Mouse (Mus musculus): ENCODE data around the gene Ugt1a1. TPM values are rescaled to one million over a fixed set of nuclear protein-coding genes. Genes with fewer than 3 reads are reported as not detected.
A peak's percentile ranks its signal among the peaks of the same experiment; 100 is the strongest.
"Not testable (repeated sequence)": the region's sequence is repeated elsewhere in the genome, so short reads cannot be mapped to it uniquely, and the experiment has no call there.

Gene Ugt1a1
- total RNA-seq, 2 experiments from 2014 or later = not detected

DNA sequence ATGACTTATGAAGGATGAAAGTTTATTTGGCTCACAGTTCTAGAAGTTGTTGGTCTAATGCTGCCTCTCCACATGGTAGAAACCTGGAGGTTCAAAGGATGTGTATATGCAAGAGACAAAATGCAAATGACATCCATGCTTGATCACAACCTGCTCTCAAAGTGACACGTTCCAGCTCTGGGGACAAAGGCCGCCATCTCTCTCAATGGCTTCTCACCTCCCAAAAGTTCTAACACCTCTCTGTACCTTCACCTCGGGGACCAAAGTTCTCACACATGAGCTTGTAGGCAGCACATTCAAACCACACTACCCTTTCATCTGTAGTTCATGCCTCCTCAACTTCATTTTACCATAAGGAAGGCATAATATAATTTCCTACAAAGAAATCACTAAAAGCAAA, 5.8 kb downstream of the Ugt1a1 start:
- DNase-seq = peak in 1 of 2 experiments; percentile 2
- intact Hi-C loops (cut with DNase I) = no loop called here

DNA sequence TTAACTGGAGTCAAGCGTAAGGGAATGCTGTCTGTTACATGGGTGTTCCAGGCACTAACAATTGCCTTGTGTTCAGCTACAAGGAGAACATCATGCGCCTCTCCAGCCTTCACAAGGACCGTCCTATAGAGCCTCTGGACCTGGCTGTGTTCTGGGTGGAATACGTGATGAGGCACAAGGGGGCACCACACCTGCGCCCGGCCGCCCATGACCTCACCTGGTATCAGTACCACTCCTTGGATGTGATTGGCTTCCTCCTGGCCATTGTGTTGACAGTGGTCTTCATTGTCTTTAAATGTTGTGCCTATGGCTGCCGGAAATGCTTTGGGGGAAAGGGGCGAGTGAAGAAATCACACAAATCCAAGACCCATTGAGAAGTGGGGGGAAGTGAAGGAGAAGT, 6.3 kb downstream of the Ugt1a1 start:
- peak in 1 of 2 experiments; percentile 2 for DNase-seq
- intact Hi-C loops (cut with DNase I) = no loop called here

DNA sequence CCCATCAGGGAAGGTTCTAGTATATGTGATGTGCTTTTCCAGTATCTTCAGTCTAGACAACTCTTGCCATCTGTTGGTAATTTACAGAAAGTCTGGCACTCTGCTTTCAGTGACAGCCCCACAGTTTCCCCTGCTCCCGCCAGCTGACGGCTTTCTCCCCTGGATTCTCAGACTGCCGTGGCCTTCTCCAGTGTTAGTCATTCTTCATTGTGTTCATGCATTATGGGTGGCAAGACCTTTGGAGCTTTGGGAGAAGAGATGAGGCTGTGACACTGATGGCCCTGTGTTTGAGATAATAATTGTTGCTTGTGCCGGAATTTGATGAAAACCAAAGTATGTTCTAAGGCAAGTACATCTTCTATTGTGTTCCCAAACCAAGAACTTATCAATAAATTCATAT, 6.8 kb downstream of the Ugt1a1 start:
- intact Hi-C loops (cut with DNase I) = no loop called here

DNA sequence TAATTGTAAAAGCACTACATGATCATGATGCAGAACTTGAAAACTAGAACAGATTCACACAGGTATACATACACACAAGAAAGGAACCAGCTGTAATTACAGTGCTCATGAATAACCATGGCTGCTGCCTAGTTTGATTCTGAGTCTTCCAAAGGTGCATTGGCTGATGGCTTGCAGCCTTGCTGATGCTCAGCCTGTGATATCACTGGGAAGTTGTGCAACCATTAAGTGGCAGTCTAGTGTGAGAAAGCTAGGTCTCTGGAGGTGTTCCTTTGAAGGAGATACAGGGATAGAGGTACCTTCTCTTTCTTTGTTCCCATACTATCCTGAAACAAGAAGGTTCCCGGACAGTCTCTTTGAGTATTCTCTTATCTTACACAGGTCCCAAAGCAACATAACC, 7.3 kb downstream of the Ugt1a1 start:
- DNase-seq = peak; percentile 5
- intact Hi-C loops (cut with DNase I) = no loop called here

More for the DNA sequence above, 6.8 kb downstream of the Ugt1a1 start:
- peak in 1 of 2 experiments; percentile 0 for DNase-seq

DNA sequence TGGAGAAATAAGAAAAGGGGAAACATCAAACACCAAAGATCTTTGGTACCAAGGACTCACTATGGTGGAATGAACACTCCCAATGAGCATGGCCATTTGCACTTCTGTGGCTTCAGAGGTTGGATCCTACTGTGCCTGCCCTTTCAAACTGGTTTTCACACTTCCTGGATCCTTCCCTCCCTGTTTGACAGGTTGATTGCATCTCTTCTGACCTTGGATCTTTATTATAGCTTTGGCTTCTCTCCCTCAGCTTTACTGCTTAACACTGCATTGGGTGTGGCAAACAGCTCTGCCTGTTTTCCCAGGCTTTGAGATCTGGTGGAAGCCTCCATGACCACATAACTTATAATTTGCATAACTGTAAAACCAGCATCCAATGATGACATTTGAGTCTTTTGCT, 8.6 kb downstream of the Ugt1a1 start:
- intact Hi-C loops (cut with DNase I) = no loop called here
- DNase-seq = peak; percentile 3 to 11

DNA sequence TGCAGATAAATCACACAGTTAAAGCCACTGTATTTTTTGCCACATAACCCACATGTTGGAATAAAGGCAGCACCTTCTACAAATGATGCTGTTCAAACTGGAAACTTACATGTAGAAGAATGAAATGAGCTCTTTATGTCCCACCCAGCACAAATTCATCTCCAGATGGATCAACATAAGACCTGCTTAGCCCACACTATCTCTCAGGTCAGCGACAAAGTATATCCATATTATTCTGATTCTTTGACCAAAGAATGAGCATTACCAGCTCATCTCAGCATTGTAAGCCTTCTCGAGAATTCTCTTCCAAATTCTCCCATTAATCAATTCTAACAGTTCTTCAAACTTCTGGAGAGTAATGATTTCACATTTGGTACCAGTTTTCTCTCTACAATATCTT, 10.5 kb downstream of the Ugt1a1 start:
- intact Hi-C loops (cut with DNase I) = no loop called here
- DNase-seq = no peak

DNA sequence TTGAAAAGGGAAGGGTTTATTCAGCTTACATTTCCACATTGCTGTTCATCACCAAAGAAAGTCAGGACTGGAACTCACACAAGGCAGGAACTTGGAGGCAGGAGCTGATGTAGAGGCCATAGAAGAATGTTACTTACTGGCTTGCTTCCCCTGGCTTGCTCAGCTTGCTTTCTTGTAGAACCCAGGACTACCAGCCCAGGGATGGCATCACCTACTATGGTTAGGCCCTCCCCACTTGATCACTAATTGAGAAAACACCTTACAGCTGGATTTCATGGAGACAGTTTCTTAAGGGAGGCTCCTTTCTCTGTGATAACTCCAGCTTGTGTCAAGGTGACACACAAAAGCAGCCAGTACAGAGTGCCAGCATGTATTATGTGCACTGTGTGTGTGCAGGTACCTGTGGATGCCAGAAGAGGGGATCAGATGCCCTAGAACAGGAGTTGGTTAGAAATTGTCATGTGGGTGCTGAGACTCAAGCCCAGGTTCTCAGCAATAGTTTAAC, 11.3 kb downstream of the Ugt1a1 start:
- intact Hi-C loops (cut with DNase I) = not testable (repeated sequence)

DNA sequence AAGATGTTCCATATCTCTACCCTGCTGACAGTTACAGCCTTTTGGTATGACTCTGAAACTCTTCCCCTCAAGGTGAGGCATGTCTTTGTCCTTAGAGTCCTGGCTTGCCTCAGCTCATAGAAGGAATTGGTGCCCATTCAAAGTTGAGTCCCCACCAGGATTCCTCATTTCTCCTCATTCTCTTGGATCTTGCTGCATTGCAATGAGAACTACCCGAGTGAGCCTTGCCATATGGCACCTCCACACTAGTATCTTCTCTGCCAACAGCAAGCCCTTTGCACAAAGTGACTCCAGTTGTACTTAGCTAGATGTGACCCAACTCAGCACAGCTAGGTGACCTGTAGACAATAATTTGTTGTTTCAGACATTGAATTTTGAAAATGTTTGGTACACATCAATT, 11.8 kb downstream of the Ugt1a1 start:
- DNase-seq = peak in 1 of 2 experiments; percentile 7
- intact Hi-C loops (cut with DNase I) = no loop called here

More for the DNA sequence above, 11.3 kb downstream of the Ugt1a1 start:
- DNase-seq = peak in 1 of 2 experiments; percentile 2

DNA sequence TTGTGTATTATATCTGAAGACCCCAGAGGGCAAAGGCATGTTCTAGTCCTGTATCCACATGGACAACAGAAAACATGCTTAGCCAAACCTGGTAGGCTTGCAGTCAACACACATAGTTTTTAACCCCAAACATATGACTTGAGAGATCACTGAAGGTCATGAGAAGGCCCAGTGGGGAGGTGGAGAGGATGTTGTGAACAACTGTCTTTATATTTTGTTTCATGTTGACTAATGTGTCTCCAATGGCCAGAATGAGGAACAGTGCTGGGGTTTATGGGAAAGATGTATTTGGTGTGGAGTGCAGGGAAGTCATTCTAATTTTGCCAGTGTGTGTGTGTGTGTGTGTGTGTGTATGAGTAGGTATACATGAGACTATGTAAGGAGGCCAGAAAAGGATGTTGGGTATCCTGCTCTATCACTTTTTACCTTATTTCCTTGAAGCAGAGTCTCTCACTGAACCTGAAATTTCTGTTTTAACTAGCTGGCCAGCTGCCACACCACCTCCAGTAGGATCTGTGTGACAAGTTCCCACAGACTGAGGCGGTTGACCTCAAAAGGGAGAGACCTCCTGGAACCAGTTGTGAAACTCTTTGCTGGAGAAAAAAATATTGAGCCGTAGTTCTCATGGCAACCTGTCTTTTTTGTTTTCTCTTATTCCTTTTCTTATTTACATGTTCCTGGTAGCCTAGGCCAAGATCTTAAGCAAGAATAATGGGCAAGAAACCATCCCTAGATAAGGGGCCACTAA, 12.4 kb downstream of the Ugt1a1 start:
- DNase-seq = peak in 1 of 2 experiments; percentile 8
- intact Hi-C loops (cut with DNase I) = no loop called here

DNA sequence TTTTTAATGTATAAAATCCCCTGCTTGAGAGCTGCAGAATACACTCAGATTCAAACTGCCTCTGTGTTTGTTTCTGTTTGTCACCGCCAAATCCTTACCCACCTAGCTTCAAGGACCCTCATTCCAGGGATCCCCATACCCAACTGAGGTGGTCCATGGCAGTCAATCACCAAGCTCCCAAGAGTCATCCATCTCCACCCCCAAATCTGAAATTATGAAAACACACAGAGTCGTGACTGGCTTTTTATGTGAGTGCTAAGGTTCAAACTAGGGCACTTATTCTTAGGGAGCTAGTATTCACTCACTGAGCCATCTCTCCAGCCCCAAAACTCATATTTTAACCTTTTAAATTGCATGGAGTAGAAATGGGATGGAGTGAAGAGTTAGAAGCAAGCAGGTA, 13.5 kb downstream of the Ugt1a1 start:
- DNase-seq; intact Hi-C loops (cut with DNase I): not testable (repeated sequence)

DNA sequence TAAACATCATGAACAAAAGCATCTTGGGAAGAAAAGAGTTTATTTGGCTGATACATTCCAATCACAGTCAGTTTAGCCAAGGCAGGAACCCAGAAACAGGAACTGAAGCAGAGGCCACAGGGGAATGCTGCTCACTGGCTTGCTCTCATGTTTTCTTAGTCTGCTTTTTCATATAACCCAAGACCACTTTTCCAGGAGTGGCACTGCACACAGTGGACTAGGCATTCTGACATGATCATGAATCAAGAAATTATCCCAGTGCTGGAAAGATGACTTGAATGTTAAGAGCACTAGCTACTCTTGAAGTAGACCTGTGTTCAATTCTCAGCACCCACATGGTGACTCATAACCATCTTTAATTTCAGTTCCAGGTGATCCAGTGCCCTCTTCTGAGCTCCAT, 14.0 kb downstream of the Ugt1a1 start:
- intact Hi-C loops (cut with DNase I) = no loop called here
- DNase-seq = no peak

DNA sequence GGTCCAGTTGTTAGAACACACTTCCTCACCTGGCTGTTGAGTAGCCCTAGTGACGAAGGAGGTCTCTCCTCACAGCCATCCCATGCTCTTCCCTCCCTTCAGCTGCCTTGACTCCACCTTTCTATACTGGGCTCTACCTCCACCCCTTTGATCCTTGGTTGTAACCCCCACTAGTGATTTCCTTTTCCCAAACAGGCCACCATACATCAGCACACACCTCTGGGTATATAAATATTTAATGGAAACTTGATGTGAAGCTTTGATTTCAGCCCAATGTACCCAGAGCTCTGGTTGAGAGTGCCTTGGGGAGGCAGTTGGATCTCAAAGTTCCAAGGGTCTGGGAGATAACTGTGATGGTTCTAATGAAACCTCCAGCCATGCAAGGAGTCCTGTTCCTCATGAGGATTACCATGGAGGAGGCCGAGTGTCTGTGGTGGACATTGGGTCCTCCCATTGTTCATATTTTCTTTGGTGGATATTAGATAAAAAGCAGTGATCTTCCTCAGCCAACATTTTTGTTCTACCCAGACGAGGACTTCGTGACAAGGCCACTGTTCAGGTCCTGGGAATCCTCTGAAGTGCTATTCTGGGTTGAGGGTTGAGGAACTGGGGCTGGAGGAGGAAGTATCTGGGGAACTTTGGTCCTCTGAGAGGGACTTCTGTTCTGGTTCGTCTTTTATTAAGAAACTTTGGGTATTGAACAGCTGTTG, 15.1 kb downstream of the Ugt1a1 start, which contains the start of gene Mroh2a:
Mroh2a (plus strand) TSS at position 317 of the 710 bp plus-strand sequence.
- intact Hi-C loops (cut with DNase I) = no loop called here
- DNase-seq = no peak

DNA sequence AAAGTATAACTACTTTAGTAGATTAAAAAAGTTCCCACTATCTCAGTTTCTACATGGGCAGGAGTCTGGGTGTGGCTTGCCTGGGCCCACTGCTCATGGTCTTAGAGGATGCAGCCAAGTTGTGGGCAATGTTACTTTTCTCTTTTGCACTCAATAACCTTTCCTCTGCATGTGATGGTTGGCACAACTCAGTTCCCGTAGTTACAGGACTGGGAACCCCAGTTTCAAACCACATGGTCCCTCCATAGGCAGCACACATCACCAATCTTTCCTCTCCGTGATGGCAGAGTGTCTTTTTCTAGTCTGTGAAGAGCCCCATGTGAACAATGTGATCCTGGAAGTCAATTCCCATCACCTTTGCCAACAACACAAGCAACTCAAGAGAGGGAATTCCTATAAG, 15.7 kb downstream of the Ugt1a1 start:
- intact Hi-C loops (cut with DNase I) = no loop called here
- DNase-seq = no peak

DNA sequence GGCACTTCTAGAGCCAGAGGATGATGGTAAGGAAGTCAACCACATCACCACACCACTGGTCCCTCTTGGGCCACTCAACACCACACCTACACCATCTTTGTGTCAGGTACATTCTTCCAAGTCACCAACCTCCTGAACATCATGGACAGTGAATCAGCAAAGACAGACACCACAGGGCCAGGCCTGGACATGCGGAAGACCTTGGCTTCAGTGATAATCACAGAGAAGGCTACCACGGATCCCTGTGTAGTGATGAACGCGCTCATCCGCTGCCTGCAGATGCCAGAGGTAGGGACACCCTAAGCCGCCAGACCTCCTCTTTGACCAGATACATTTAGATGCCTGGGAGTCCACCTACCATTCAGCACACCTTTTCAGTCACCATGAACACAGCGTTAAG, 16.4 kb downstream of the Ugt1a1 start:
- intact Hi-C loops (cut with DNase I) = no loop called here
- DNase-seq = no peak

DNA sequence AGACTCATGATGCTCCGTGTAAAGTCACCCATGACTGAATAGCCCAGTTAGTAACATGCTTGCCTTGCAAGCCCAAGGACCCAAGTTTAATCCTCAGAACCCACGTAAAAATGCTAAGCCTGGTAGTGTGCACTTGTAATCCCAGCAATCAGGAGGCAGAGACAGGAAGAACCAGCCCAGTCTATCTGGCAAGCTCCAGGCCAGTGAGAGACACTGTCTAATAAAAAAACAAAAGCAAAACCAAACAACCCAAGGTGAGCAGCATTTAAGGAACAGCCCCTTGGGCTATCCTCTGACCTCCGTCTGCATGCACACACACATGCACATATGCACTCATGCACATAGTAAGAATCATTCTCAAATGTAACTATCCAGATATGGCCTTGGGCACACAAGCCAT, 17.8 kb downstream of the Ugt1a1 start:
- intact Hi-C loops (cut with DNase I) = no loop called here

DNA sequence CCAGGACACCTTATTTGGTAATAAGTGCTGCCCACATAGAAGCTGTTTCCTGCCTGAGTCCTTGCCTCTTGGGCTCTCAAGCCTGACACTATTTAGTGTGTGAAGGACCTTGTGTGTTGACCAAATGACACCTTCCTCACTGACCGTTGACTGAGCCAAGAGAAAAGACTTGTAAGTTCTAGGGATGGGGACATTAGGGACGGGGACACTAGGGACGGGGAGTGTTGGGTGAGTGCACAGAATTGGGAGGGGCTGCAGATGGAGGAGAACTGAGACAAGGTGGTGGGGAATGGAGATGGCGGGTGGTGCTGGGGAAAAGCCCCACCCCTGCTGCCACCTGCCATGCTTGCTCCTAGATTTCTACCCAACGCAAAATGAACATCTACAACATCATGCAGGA, 18.2 kb downstream of the Ugt1a1 start:
- intact Hi-C loops (cut with DNase I) = no loop called here
- DNase-seq = no peak

More for the DNA sequence above, 17.8 kb downstream of the Ugt1a1 start:
- DNase-seq = no peak

DNA sequence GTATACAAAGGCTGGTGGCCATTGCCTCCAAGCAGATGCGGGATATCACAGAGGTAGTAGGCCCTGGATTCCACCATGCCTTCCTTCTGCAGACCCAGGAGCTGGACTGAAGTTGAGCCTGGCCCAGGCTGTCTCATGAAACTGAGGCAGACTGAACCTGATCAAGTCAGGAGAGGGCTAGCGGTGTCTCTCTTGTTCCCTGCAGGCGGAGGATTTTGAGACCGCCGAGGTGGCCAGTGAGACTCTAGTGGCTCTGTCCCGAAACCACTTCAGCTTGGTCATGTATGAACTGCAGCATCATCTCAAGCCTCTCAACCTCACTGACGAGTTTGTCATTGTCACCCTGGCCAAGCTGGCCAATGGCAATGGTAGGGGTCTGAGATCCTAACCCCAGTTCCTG, 18.7 kb downstream of the Ugt1a1 start:
- DNase-seq = no peak
- intact Hi-C loops (cut with DNase I) = no loop called here

DNA sequence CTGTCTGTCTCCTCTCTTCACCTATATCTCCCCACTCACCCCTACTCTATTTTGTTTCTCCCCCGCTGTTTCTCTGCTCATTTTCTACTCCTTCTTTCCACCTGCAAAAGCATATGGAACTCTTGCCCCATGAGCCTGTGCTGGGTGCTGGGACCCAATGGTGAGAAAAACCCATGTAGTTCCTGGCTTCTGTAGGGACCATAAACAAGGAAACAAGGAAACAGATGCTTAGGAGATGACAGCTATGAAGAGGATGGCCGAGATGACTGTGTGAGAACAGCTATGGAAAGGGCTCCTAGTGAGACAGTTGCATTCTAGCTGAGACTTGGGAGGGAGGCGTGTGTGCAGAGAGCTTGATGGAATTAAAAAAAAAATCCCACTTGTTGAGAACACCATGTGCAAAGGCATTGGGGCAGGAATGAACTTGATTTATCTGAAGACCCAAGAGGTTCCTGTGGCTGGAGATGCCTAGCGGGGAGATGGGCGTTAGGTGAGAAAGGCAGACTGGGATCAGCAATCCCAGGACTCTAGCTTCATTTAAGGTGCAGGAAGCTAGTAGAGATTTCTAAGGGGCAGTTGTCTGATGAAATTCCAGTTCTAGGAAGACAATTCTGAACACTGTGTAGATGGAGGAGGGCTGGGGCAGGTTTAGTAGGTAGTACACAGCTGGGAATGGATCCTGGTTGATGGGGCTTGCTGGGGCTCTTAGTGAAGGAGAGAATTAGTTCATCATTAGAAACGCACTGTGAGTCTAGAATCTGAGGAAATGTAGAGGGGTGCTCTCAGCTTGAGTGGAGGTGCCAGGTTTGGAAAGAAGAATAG, 19.4 kb downstream of the Ugt1a1 start:
- intact Hi-C loops (cut with DNase I) = no loop called here
- DNase-seq = no peak

DNA sequence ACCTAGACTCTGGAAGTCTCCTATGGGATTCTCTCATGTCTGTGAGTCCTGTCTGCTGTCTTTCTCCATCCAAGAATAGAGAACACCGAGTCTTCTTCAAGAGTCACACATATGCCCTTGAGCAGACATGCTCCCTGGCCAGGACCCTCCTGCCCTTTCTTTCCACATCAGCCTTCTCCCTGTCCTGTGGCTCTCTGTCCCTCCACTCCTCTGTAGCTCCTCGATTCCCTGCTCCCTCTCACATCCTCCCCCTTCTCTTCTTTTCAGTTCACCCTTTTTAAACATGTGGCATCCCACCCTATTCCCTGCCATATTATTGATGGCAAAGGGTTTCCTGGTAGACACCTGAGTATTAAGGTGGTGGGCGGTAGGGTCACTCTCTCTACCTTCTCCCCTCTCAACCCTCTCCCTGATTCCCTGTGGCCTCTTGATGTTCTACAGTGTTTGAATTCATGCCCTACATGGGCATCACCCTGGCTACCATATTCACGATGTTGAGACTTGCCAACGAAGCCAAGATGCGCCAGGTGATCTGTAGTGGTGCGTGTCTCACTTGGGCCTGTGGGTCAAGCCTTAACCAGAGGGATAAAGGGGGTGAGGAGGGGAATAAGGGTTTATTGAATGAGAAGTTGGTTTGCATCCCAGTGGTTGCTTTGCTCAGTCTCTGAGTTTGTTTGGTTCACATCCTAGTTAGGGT, 20.2 kb downstream of the Ugt1a1 start:
- intact Hi-C loops (cut with DNase I) = no loop called here
- DNase-seq = no peak

DNA sequence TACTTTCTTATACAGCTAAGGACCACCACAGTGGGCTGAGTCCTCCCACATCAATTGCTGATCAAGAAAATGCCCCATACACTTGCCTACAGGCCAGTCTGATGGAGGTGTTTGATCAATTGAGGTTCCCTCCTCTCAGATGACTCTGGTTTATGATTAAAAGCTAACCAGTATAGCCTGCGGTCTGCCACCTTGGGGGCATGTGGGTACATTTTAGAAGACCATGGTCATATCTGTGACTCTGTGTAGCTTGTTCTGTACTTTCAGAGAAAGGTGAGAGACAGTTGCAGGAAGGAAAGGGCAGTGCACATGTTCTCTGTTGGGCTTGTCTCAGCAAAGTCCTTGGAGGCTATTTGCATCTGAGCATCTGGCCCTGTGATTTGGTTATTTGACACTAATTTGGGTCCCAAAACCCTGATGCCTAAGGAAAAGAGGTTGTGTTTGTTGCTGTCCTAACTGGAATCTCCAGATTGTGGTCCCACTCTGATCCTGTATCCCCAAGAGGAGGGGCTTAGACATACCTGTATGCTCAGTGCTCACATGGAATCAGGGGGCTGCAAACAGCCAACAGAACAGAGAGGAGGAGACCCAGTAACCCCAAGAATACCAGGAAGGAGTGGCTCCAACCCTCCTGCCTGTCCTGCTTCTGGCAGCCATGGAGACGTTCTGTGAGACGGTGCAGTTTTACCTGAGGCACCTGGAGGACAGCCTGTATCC, 21.1 kb downstream of the Ugt1a1 start:
- intact Hi-C loops (cut with DNase I) = no loop called here

More for the DNA sequence above, 21.1 kb downstream of the Ugt1a1 start:
- no peak for DNase-seq
